Mouse (Mus musculus) embryo, embryonic 10.5 days (tissue): ENCODE measurements at regions not wholly inside any gene's neighbourhood (a gene's known extent, or its start where the extent isn't known, plus 50 kb on each side); places are given as distances from the start of the nearest gene placed in this dataset.

ENCODE experiments used
- DNase-seq: peaks from one replicate; pipeline ENCODE4 v3.0.0-alpha.2; 2015; ENCODE audit warnings: low spot score

- DNase-seq, result no peak
These were observed 609.1 kb upstream of the Ppp6c start for GRCm38 (mm10) chr2:39835370-39835769.

GRCm38 (mm10) chr2:39823851-39824250 lies 597.6 kb upstream of the Ppp6c start:
- DNase-seq, result no peak

- peak; percentile 15 for DNase-seq
These were observed 580.4 kb upstream of the Ppp6c start for GRCm38 (mm10) chr2:39806681-39807080.
